Mouse (Mus musculus) fibroblast of lung, adult 2 months (primary cell): Measurements from ENCODE around the gene Notch1.

Source experiments
- DNase-seq: peaks from one replicate; pipeline ENCODE4 v3.0.0-alpha.2; 2011; ENCODE audit warnings: low read depth

The Notch1 gene

GRCm38 (mm10) chr2:26480911-26481310 is 35.6 kb downstream of the Notch1 start:
- DNase-seq: no peak

DNA sequence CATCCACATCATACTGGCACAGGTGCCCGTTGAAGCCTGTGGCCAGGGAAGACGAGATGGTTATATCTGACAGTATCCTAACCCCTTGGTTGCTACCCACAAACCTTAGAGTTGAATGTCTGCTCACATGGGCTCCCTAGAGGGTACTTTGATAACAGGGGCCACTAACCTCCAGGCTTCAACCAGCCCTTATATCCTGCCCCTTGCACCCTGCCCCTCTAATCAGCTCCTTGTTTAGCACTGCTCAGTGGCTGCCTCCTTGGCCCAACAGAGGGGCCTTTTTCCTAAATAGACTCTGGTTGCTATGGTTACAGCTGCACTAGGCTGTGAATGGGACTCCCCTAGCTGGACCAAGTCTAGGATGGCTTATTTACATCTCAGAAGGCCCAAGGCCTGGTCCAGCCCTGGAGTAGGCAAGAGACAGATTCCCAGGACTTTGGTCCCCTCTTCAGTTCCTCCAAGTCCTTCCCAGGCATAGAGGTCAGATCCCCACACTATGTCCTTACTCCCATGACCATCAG is 37.7 kb downstream of the Notch1 start:
- DNase-seq: no peak

- DNase-seq: no peak
Measured at GRCm38 (mm10) chr2:26477911-26478310, 38.6 kb downstream of the Notch1 start.

GRCm38 (mm10) chr2:26475505-26476430 is 40.7 kb downstream of the Notch1 start:
- no peak for DNase-seq

DNA sequence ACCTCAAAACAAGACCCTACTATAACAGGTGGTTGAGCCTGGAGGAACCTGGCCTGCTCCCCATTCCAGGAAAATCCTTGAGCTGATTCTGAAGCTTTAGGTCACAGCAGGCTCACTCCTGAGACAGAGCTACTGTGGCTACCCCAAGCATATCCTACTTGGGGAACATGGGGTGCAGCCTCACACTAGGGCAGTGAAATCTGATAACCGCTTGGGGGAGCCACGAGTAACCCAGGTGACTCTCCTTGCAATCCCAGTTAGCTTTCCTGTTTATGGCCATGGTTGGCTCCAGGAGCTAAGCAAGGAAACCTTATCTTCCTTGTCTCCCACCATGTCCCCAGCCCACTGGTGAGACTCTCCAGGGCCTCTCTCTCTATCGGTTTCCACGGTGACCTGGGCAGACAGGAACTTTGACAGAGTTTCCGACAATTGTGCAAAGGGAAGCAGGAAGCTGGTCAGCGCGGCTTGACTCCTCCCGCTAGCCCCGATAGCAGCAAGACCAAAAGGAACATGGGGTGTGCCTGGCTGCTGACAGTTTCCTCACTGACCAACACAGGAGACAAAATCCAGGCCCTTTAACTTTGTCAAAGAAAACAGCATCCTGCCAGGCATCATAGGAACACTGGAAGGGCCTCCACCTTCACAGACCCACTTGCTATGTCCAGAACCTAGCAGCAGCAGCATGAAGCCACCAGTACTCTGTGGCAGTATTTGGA is 41.5 kb downstream of the Notch1 start:
- DNase-seq: no peak

DNA sequence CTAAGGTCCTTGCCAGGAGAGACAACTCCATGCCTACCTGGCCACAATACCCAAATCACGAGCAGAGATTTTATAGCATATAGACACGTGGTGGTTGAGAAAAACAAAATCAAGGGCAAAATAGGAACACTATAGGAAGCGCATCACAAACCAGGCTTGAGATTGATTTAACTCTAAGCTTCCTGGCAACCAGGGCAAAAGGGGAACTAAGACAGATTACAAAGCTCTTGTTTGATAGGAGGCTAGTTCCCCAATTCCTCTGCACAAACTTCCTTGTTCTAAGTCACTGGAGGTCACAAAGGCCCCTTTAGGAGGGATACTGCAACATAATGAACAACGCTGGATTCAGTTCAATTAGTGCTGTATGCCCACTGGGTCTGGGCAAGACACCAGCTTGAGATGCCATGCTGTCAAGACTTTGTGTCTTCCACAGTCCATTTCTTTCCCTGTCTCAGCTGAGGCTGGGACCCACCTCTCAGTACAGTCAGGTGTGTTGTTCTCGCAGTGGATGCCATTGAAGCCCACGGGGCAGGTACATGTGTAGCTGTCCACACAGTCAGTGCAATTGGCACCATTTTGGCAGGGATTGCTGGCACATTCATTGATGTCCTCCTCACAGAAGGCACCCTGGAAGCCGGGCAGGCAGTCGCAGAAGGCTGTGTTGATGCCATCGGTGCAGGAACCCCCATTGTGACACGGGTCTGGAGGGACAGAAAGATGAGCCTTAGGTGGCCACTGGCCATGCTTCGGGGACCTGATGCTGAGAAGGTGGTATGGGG is 44.0 kb downstream of the Notch1 start:
- no peak for DNase-seq

GRCm38 (mm10) chr2:26471652-26472285 is 44.7 kb downstream of the Notch1 start:
- DNase-seq: no peak

GRCm38 (mm10) chr2:26470967-26471366 is 45.5 kb downstream of the Notch1 start:
- DNase-seq: no peak

- no peak for DNase-seq
Measured at GRCm38 (mm10) chr2:26468376-26468775, 48.1 kb downstream of the Notch1 start.

- no peak for DNase-seq
Measured at GRCm38 (mm10) chr2:26463412-26463811, 53.1 kb downstream of the Notch1 start.

DNA sequence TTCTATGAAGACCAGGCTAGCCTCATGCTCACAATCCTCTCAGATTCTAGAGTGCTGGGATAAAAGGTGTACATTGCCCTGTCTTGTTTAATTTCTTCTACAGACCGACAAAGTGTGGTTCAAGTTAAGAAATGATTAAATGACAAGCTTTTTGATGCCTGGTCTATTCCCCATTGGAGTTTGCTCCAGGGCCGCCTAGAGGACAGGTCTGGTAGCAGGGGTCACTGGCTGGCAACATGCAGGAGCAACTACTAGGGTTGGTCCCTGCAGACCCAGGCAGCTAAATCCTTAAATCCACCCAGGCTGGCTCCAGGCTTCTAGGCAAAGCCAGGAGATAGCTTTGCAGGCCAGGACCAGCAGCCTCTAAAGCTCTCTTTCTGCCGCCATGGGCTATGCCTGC is 53.5 kb downstream of the Notch1 start:
- no peak for DNase-seq

DNA sequence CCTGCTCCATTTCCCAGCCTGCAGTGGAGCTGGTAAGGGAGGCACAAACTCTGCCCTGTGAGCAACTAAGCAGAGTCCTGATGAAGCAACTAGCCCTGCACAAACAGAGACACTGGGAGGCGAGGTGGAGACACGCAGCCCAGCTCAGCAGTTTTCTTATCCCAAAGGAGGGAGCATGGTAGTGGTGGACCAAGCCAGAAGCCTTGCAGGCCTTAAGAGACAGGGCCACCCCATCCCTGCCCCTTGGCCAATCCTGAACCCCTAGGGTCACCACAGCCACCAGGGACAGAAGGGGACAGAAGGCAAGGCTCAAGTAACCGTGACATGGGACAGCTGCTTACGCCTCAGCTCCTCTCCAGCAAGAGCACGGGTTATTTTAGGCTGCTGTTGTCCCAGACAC is 54.8 kb downstream of the Notch1 start:
- no peak for DNase-seq

DNA sequence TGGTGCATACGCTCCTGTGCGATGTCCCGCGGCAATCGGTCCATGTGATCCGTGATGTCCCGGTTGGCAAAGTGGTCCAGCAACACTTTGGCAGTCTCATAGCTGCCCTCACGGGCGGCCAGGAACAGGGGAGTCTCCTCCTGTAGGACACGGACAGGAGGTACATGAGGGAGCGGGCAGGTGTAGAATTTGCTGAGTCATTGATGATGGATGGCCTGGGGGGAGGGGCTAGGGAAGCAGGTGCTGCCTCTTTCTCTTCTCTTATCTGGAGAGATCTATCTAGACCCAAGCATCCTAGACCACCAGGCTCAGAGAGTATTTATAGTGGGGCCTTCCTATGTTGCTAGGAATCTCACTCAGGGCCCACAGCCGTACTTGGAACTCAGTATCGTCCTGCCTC is 55.6 kb downstream of the Notch1 start:
- no peak for DNase-seq

DNA sequence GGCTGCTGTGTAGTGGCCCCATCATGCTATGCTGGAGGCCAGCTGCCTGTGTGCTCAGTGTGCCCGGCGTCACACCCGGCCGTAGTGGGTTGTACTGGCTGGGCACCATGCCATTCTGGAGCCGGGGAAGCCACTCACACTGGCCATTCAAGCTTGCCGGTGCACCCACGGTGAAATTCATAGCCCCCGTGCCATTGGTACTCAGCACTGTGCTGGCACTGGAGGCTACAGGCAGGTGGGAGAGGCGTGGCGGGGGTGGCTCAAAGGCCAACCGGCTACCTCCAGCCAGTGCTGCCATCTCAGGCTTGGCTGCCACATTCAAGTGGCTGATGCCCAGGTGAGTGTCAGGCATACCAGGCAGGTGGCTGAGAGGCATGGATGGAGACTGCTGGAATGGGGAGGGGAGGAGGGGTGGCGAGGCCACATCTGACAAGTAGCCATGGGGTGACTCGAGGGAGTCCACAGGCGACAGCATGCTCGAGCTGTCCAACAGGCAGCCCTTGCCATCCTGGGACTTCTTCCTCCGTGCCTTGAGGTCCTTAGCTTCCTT is 56.3 kb downstream of the Notch1 start:
- DNase-seq: no peak

DNA sequence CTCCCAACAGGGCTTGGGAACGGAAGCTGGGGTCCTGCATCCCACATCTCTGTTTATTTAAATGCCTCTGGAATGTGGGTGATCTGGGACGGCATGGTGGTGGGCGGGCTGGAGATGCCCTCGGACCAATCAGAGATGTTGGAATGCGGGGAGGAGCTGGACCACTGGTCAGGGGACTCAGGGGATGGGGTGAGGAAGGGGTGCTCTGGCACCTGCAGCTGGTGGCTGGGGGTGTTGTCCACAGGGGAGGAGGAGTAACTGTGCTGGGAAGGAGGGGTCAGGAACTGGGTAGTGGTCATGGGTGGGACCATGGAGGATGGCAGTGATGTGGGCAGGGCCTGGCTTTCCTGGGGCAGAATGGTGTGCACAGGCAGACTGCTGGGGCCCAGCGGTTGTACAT is 57.0 kb downstream of the Notch1 start:
- no peak for DNase-seq

DNA sequence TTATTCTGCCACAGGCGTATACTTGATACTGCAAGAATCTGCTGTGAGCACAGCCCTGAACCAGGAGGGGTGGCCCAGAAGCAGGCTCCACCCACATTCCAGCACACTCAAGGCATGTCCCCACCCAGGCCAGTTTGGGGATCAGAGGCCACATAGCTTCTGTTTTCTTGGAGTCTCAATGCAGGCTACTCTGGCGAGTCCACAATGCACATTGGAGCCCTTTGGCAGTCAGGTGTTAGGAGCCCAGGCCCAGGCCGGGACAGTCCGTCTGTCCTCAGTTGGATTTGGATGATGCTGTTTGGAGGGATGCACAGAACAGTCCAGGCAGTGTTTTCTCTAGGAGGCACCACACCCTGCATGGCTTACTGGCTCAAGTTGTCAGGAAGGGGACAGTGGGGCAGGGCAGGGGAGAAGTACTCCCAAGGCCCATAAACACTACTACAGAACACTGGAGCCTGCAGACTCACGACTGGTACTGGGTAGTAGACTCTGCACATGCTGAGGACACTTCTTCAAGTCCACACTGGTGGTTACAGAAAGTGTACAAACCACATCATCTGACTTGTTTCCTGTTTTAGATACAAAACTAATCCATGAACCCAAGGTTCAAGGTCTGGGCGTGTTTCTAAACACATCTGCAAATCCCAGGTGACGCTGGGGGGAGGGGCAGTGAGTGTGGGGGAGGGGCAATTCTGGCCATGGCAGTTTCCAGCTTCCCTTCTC is 57.9 kb downstream of the Notch1 start:
- DNase-seq: no peak

GRCm38 (mm10) chr2:26449121-26450060 is 67.1 kb downstream of the Notch1 start:
- no peak for DNase-seq

GRCm38 (mm10) chr2:26447451-26447850 is 69.0 kb downstream of the Notch1 start:
- DNase-seq: no peak

DNA sequence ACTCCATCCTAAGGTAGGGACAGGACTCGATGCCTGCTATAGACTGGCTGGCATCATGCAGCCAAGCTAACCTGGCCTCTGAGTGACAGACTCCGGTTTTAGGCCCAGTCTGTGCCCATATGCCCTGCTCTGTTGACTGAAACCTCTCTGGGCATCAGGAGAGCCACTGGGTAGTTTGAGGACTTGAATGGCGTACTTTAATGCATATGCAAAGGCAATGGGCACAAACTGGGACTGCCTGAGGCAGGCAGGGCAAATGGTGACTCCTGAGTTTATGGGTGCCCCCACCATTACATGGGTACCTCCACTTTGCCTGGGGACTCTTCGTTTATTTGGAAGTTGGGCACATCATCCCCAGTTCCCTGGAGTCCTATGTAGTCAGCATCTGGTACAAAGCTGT is 69.8 kb downstream of the Notch1 start:
- no peak for DNase-seq
